In genomic region chr15:99083867-99084557, GRCm38 (mm10) we compare ENCODE assay signal across 9 mouse cellular contexts. TPM values are rescaled to one million over a fixed set of nuclear protein-coding genes. Genes with fewer than 3 reads are reported as not detected.
DNase-seq lines count a peak whose midpoint lies in the region; ATAC-seq and TF ChIP-seq lines count a peak whose summit lies in the region.
"Had no signal": no experiment of that assay in that cellular context is flagged by ENCODE, and none has a peak within 500 bp of the region (broad histone marks: within the 10 kb centered on the region; RNA-seq: fewer than 3 reads in every experiment).

No protein-coding gene starts in this region.

- WGBS in lung, embryonic 14.5 days = 9% methylated on average over 11 of the region's 11 CpGs
- 18% methylated on average over 11 of the region's 11 CpGs for WGBS in lung, adult 2 months
- 13% methylated on average over 11 of the region's 11 CpGs for WGBS in intestine, embryonic 16.5 days
- 13% methylated on average over 11 of the region's 11 CpGs for WGBS in liver, embryonic 13.5 days (ENCODE audit: insufficient replicate concordance)

- H3K4me1 ChIP-seq in lung, embryonic 14.5 days (ENCODE audit: insufficient read depth) = no peaks in the 10 kb centered on the region
- H3K4me1 ChIP-seq in lung, adult 2 months (ENCODE audit: control insufficient read depth, insufficient read depth, low read length) = 0 out of 2 replicates have a peak, but pooled peaks cover 2% of the 10 kb centered on the region
- H3K4me1 ChIP-seq in intestine, embryonic 16.5 days (ENCODE audit: control insufficient read depth, insufficient read depth, low read length) = peaks cover 27% of the 10 kb centered on the region
- peaks cover 31% of the 10 kb centered on the region for H3K4me1 ChIP-seq in liver, embryonic 13.5 days (replicated peaks)

- no peak for ATAC-seq in lung, embryonic 14.5 days (ENCODE audit: insufficient read depth)
- ATAC-seq in intestine, embryonic 16.5 days = peak; percentile 82
- 0 out of 2 replicates have a peak, but pooled peaks have one; percentile 14 for ATAC-seq in liver, embryonic 13.5 days (ENCODE audit: low read depth)

- peaks cover 36% of the 10 kb centered on the region for H3K36me3 ChIP-seq in lung, embryonic 14.5 days (ENCODE audit: insufficient read depth)
- 0 out of 2 replicates have a peak, but pooled peaks cover 3% of the 10 kb centered on the region for H3K36me3 ChIP-seq in intestine, embryonic 16.5 days (ENCODE audit: control insufficient read depth, insufficient read depth, low read length)
- H3K36me3 ChIP-seq in liver, embryonic 13.5 days = peaks cover 38% of the 10 kb centered on the region

- H3K4me2 ChIP-seq in lung, embryonic 14.5 days = peak overlapping the region; percentile 20; the same call in 1 of the 2 replicates
- H3K4me2 ChIP-seq in intestine, embryonic 16.5 days (ENCODE audit: low read depth, low read length) = peak overlapping the region; percentile 30
- peak overlapping the region; percentile 35 for H3K4me2 ChIP-seq in liver, embryonic 13.5 days

- no peak overlapping the region for H3K4me3 ChIP-seq in lung, embryonic 14.5 days (ENCODE audit: low read depth, low read length)
- H3K4me3 ChIP-seq in lung, adult 2 months (replicated peaks; ENCODE audit: extremely low read depth, low read depth, low read length) = no peak overlapping the region
- H3K4me3 ChIP-seq in intestine, embryonic 16.5 days (ENCODE audit: low read length) = 0 out of 2 replicates have a peak overlapping the region, but pooled peaks have one; percentile 0
- H3K4me3 ChIP-seq in liver, embryonic 13.5 days (replicated peaks) = no peak overlapping the region

- peak; percentile 39 for DNase-seq in lung, embryonic 14.5 days
- DNase-seq in lung, adult 2 months = no peak
- peak; percentile 54 for DNase-seq in embryo, embryonic 10.5 days (ENCODE audit: low spot score)
- no peak for DNase-seq in liver, embryonic 13.5 days
- DNase-seq in adrenal gland, postnatal 4 days (ENCODE audit: low spot score in 2 of 2) = no peak
- DNase-seq in frontal cortex, adult 2 months (ENCODE audit: extremely low spot score in 1 of 2, low spot score in 1 of 2) = no peak

- H3K27me3 ChIP-seq in lung, embryonic 14.5 days (ENCODE audit: insufficient read depth, low read length) = peaks cover 53% of the 10 kb centered on the region
- H3K27me3 ChIP-seq in intestine, embryonic 16.5 days (replicated peaks; ENCODE audit: control insufficient read depth, insufficient read depth, low read length) = peaks cover 32% of the 10 kb centered on the region
- peaks cover 60% of the 10 kb centered on the region for H3K27me3 ChIP-seq in liver, embryonic 13.5 days

- no peak overlapping the region for H3K9ac ChIP-seq in lung, embryonic 14.5 days
- 0 out of 2 replicates have a peak overlapping the region, but pooled peaks have one; percentile 5 for H3K9ac ChIP-seq in intestine, embryonic 16.5 days (ENCODE audit: low read depth, low read length)
- no peak overlapping the region; the same call in 1 of the 2 replicates for H3K9ac ChIP-seq in liver, embryonic 13.5 days

- no peak for TF ChIP-seq CTCF in lung, embryonic 14.5 days (IDR thresholded peaks at IDR 0.05; ENCODE audit: low read depth)
- TF ChIP-seq CTCF in lung, adult 2 months (IDR thresholded peaks at IDR 0.05; ENCODE audit: insufficient read depth, low read length) = no peak

- H3K9me3 ChIP-seq in lung, embryonic 14.5 days (ENCODE audit: low read depth, low read length) = no peaks in the 10 kb centered on the region
- H3K9me3 ChIP-seq in intestine, embryonic 16.5 days (ENCODE audit: control insufficient read depth, low read length) = no peaks in the 10 kb centered on the region
- H3K9me3 ChIP-seq in liver, embryonic 13.5 days (replicated peaks) = no peaks in the 10 kb centered on the region

- TF ChIP-seq POLR2A in lung, adult 2 months (IDR thresholded peaks at IDR 0.05; ENCODE audit: borderline replicate concordance, extremely low read depth, low read depth, low read length) = no peak

- no peak overlapping the region for H3K27ac ChIP-seq in lung, embryonic 14.5 days (ENCODE audit: low read depth)
- H3K27ac ChIP-seq in intestine, embryonic 16.5 days (ENCODE audit: low read length) = peak overlapping the region; percentile 79
- H3K27ac ChIP-seq in liver, embryonic 13.5 days = no peak overlapping the region

RNA-seq across cellular contexts. Expression of gene C1ql4, which starts 3.6 kb away (rescaled TPM):
- not detected in 2 replicates for polyA plus RNA-seq in lung, embryonic 14.5 days (2014; fragmentation: Nextera tagmentation; extraction: Ambion mirVana)
- not detected in 2 replicates for polyA plus RNA-seq in lung, adult 2 months (2012; rRNA removed)
- polyA plus RNA-seq in intestine, embryonic 16.5 days (2015; fragmentation: Nextera tagmentation; extraction: Ambion mirVana) = 0.09 and 0.17 TPM in 2 replicates
- polyA plus RNA-seq in liver, embryonic 13.5 days (2015; fragmentation: Nextera tagmentation; extraction: Ambion mirVana) = not detected in 2 replicates
- total RNA-seq in adrenal gland, postnatal 4 days (2021) = under 1 TPM in 1 of 2 experiments, not detected in 1; 0.20 TPM
- polyA plus RNA-seq in frontal cortex, adult 2 months (2012; rRNA removed) = not detected in 2 replicates
- total RNA-seq: left cerebral cortex, postnatal 36 days had no signal
- polyA plus RNA-seq: stomach, embryonic 16.5 days had no signal

RNA-seq across cellular contexts. Expression of gene Dnajc22, which starts 9.0 kb away (rescaled TPM):
- polyA plus RNA-seq in lung, embryonic 14.5 days (2014; fragmentation: Nextera tagmentation; extraction: Ambion mirVana) = 0.42 and 0.78 TPM in 2 replicates
- 0.23 and 0.53 TPM in 2 replicates for polyA plus RNA-seq in lung, adult 2 months (2012; rRNA removed)
- 45.0 and 45.4 TPM in 2 replicates for polyA plus RNA-seq in intestine, embryonic 16.5 days (2015; fragmentation: Nextera tagmentation; extraction: Ambion mirVana)
- polyA plus RNA-seq in liver, embryonic 13.5 days (2015; fragmentation: Nextera tagmentation; extraction: Ambion mirVana) = 14.6 and 16.9 TPM in 2 replicates
- total RNA-seq in adrenal gland, postnatal 4 days (2021) = 1 to 10 TPM; 3.7 to 6.4 TPM
- polyA plus RNA-seq in frontal cortex, adult 2 months (2012; rRNA removed) = 0.06 TPM in 1 of 2 replicates, not detected in the other

RNA-seq across cellular contexts. Expression of gene Troap, which starts 9.6 kb away (rescaled TPM):
- 33.4 and 35.1 TPM in 2 replicates for polyA plus RNA-seq in lung, embryonic 14.5 days (2014; fragmentation: Nextera tagmentation; extraction: Ambion mirVana)
- polyA plus RNA-seq in lung, adult 2 months (2012; rRNA removed) = 0.84 and 1.3 TPM in 2 replicates
- 20.2 and 25.4 TPM in 2 replicates for polyA plus RNA-seq in intestine, embryonic 16.5 days (2015; fragmentation: Nextera tagmentation; extraction: Ambion mirVana)
- 14.5 and 18.9 TPM in 2 replicates for polyA plus RNA-seq in liver, embryonic 13.5 days (2015; fragmentation: Nextera tagmentation; extraction: Ambion mirVana)
- total RNA-seq in adrenal gland, postnatal 4 days (2021) = 10 to 100 TPM; 14.5 to 17.1 TPM
- polyA plus RNA-seq in frontal cortex, adult 2 months (2012; rRNA removed) = 0.62 and 1.3 TPM in 2 replicates

RNA-seq across cellular contexts. Expression of gene Prph, which starts 29.0 kb away (rescaled TPM):
- 0.91 and 1.8 TPM in 2 replicates for polyA plus RNA-seq in lung, embryonic 14.5 days (2014; fragmentation: Nextera tagmentation; extraction: Ambion mirVana)
- 0.71 and 1.0 TPM in 2 replicates for polyA plus RNA-seq in lung, adult 2 months (2012; rRNA removed)
- polyA plus RNA-seq in intestine, embryonic 16.5 days (2015; fragmentation: Nextera tagmentation; extraction: Ambion mirVana) = 35.0 and 38.4 TPM in 2 replicates
- polyA plus RNA-seq in liver, embryonic 13.5 days (2015; fragmentation: Nextera tagmentation; extraction: Ambion mirVana) = 0.54 and 0.62 TPM in 2 replicates
- total RNA-seq in adrenal gland, postnatal 4 days (2021) = 10 to 100 TPM; 26.7 to 68.4 TPM
- 0.69 and 0.90 TPM in 2 replicates for polyA plus RNA-seq in frontal cortex, adult 2 months (2012; rRNA removed)

RNA-seq across cellular contexts. Expression of gene Spats2, which starts 41.7 kb away (rescaled TPM):
- 39.7 and 39.8 TPM in 2 replicates for polyA plus RNA-seq in lung, embryonic 14.5 days (2014; fragmentation: Nextera tagmentation; extraction: Ambion mirVana)
- polyA plus RNA-seq in lung, adult 2 months (2012; rRNA removed) = 7.1 and 10.6 TPM in 2 replicates
- 18.1 and 20.9 TPM in 2 replicates for polyA plus RNA-seq in intestine, embryonic 16.5 days (2015; fragmentation: Nextera tagmentation; extraction: Ambion mirVana)
- polyA plus RNA-seq in liver, embryonic 13.5 days (2015; fragmentation: Nextera tagmentation; extraction: Ambion mirVana) = 11.5 and 14.4 TPM in 2 replicates
- 10 to 100 TPM; 30.7 to 34.1 TPM for total RNA-seq in adrenal gland, postnatal 4 days (2021)
- polyA plus RNA-seq in frontal cortex, adult 2 months (2012; rRNA removed) = 36.9 and 39.7 TPM in 2 replicates

Comparison
In these comparisons a context has a peak if more than half of its experiments do, and no peak if none do; other contexts are left out.
1. DNase-seq: peak in lung, embryonic 14.5 days (single experiment) and embryo, embryonic 10.5 days (single experiment); none in lung, adult 2 months (single experiment), liver, embryonic 13.5 days (single experiment), adrenal gland, postnatal 4 days (0 of 2) and frontal cortex, adult 2 months (0 of 2).
2. Peak in every context shown above with its lines, with median percentiles within 50 percentile points of each other: H3K4me2 ChIP-seq.